Mouse (Mus musculus) lung, adult 2 months (tissue): Measurements from ENCODE around the gene Nuf2. TPM values are rescaled to one million over a fixed set of nuclear protein-coding genes. Genes with fewer than 3 reads are reported as not detected.

Experiments
- DNase-seq: peaks from one replicate; pipeline ENCODE4 v3.0.0; 2022
- H3K4me1 ChIP-seq: fragments of 200-500 bp; 2 replicates; pipeline ENCODE4 v1.6.1; 2011; ENCODE audit warnings: low read length; ENCODE audit not compliant: control insufficient read depth, insufficient read depth
- H3K4me3 ChIP-seq: fragments of 200-500 bp; replicated peaks from 2 replicates; pipeline ENCODE3; 2011; ENCODE audit warnings: low read depth, mild to moderate bottlenecking, control low read depth, low read length; ENCODE audit errors: extremely low read depth
- CTCF ChIP-seq: fragments of 200-500 bp; IDR thresholded peaks from 2 replicates; pipeline ENCODE4 v1.5.1; 2011; ENCODE audit warnings: mild to moderate bottlenecking, low read length, control low read depth; ENCODE audit not compliant: insufficient read depth
- POLR2A ChIP-seq: fragments of 200-500 bp; IDR thresholded peaks from 2 replicates; pipeline ENCODE4 v1.6.1; 2011; ENCODE audit warnings: low read depth, mild to moderate bottlenecking, control low read depth, low read length, borderline replicate concordance; ENCODE audit errors: extremely low read depth
- WGBS: fragments of 180-500 bp; shearing (Covaris S2); methylation state at CpG from one replicate; pipeline ENCODE4 v1.1.7; 2018; 5-methylcytosine and 5-hydroxymethylcytosine counted together
- polyA plus RNA-seq: library from polyadenylated mRNA; depleted of rRNA; stranded (reverse); fragments of >200 nt; gene quantifications from 2 replicates; pipeline ENCODE4 v1.2.3, GENCODE M21; 2012; rRNA removed

Gene Nuf2
- polyA plus RNA-seq: 0.14 and 0.31 TPM in 2 replicates

DNA sequence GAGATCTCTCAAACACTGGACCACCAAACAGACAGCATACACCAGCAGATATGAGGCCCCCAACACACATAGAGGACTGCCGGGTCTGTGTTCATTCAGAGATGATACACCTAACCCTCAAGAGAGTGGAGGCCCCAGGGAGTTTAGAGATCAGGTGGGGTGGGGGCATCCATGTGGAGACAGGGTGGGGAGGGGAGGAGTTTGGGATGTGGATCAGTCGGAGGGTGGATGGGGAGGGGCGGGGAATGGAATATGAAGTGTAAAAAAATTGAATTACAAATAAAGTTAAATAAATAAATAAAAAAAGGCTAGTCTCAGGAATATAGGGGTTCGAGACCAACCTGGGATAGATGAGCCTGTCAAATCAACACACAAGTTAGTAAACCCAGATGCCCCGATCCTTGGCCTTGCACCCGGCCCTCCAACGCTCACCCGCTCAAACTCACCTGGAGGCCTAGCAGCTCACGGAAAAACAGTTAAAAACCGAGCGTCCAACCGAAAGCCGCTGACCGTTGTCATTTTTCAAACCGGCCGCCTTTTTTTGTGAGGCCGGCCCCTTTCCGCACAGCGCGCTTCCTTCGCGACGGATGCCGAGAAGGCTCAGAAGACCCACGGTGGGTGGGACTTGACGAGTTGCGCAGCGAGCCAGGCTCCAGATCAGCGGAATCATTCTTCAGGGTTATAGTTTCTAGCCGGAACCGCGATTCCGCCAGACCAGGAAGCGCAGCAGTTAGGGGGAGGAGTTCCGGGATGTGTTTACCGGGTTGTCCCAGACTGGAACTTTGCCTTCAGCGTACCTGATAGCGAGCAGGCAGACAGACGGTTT, at the start of gene Nuf2:
TSS of gene Nuf2 (minus strand) at position 589 of the 826 bp plus-strand sequence.
- peak; percentile 98; the same call in 1 of the 2 replicates for TF ChIP-seq POLR2A
- no peak for TF ChIP-seq CTCF
- under 1% methylated on average over 39 of the region's 39 CpGs for WGBS
- DNase-seq: peak; percentile 96
- no peaks in the 10 kb centered on the region for H3K4me1 ChIP-seq
- H3K4me3 ChIP-seq: peak within 1 kb of the TSS; percentile 80

DNA sequence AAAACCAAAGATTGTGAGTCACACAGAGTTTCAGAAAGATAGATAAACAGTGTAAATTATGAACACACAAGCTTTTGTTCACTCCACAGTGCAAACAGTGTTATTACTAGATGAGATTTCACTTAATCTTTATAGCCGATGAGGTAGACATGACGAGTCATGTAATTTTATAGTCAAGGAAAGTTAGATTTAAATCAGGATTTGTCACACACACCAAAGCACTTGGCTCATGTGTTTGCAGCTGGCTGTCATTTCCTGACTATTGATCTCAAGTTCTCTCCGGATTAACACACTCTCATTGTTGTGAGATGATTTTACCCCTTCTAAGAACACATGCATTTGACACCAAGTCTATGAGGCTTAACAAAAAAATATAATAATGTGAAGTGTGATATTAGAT, 48.3 kb upstream of the Nuf2 start:
- H3K4me1 ChIP-seq: no peaks in the 10 kb centered on the region
- H3K4me3 ChIP-seq: no peak overlapping the region
- 71% methylated on average over 3 of the region's 3 CpGs for WGBS
- no peak for DNase-seq
- no peak for TF ChIP-seq POLR2A
- TF ChIP-seq CTCF: no peak

DNA sequence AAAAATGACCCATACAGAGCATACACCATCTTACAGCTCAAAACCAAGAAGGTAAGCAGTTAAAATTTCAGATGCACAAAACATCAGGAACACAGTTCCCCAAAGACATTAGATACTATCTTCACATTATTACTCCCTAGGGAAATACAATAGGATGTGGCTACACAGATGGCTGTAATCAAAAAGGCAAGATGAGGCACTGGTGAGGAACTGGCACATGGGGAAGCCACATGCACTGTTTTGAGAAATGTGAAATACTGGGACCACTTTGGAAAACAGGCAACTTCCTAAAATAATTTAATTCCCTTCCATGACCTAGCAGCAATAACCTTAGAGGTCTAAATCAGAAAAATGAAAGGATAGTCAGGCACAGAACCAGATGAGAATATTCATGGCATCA, 42.9 kb upstream of the Nuf2 start:
- TF ChIP-seq POLR2A (no peak), CTCF (no peak)
- Histone ChIP-seq H3K4me1 (no peaks in the 10 kb centered on the region), H3K4me3 (no peak overlapping the region)
- DNase-seq: no peak

DNA sequence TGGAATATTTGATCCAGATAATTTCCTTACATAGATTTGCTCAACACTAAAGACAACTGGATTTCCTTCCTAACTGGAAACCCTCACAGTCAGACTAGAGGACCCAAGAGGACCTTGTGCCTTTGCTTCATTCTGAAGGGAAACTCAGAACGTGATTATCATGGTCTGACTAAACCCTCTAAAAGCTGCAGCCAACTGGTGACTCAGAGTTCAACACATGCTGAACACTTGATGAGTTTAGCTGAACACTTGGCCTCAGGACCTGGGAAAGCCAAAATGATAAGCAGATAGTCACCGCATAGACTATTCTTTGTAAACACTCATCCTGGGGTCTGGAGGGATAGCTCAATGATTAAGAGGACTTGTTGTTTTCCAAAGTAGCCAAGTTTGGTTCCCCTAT, 24.4 kb upstream of the Nuf2 start:
- H3K4me1 ChIP-seq: no peaks in the 10 kb centered on the region
- WGBS: 51% methylated on average over 2 of the region's 2 CpGs

DNA sequence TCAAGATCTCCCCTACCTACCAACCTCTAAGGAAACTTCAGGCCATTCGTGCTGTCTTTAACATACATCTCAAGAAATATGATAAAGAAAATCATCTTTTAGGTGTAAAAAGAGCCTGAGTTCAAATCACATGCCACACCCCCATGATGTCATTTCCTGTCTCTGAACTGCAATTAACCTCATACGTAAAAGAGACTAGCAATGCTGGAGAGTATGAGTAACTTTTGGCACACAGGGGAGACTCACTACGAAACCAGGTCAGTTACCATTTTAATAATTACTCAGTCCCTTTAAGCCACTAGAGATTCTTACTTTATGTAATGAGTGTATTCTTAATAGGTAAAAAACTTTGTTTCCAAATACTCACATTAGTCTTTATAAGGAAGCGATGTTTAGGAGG, 23.8 kb upstream of the Nuf2 start:
- TF ChIP-seq CTCF (no peak), POLR2A (no peak)
- WGBS: 79% methylated on average over 4 of the region's 4 CpGs
- H3K4me1 ChIP-seq: no peaks in the 10 kb centered on the region
- H3K4me3 ChIP-seq: no peak overlapping the region
- no peak for DNase-seq

More for the DNA sequence above, 24.4 kb upstream of the Nuf2 start:
- no peak overlapping the region for H3K4me3 ChIP-seq
- TF ChIP-seq POLR2A: no peak
- TF ChIP-seq CTCF: no peak
- DNase-seq: no peak

DNA sequence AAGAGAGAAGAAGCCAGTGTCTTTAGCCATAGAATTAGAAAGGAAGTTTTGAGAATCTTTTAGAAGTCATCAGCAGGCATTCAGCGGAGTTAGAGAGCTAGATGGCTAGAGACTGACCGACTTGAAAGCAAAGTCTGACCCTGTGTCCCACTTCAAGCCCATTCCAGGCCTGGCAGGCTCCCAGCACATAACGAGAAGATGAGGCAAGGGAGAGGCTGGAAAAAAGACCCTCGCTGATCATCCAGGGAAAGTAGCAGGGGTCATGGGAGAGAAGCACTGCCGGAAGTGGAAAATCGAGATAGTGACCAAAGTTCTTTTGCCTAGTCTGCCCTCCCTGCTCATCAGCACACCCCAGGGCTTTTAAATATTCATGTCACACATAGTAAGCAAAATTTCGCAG, 22.2 kb upstream of the Nuf2 start:
- Histone ChIP-seq H3K4me3 (no peak overlapping the region), H3K4me1 (no peaks in the 10 kb centered on the region)
- WGBS: 78% methylated on average over 7 of the region's 7 CpGs
- DNase-seq: no peak
- TF ChIP-seq POLR2A (no peak), CTCF (no peak)

DNA sequence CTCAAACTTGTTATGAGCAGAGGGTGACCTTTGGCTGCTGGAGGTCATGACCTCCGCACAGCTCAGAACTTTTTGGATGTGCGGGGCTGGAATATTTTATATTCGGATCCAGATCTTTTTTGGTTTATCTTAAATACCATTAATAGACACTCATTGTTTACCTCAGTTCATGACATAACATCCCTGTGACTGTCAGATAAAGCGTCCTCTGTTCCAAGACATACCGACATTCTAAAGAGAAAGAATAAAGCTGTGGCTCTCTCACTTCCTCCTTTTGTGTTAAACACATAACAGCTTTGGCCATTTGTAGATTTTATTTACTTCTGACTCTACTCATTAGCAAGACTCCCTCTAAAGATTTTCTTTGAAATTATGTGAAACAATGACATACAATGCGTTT, 9.2 kb upstream of the Nuf2 start:
- DNase-seq: no peak
- no peak overlapping the region for H3K4me3 ChIP-seq
- 40% methylated on average over 6 of the region's 6 CpGs for WGBS
- H3K4me1 ChIP-seq: 0 out of 2 replicates have a peak, but pooled peaks cover 4% of the 10 kb centered on the region
- TF ChIP-seq CTCF (no peak), POLR2A (no peak)

DNA sequence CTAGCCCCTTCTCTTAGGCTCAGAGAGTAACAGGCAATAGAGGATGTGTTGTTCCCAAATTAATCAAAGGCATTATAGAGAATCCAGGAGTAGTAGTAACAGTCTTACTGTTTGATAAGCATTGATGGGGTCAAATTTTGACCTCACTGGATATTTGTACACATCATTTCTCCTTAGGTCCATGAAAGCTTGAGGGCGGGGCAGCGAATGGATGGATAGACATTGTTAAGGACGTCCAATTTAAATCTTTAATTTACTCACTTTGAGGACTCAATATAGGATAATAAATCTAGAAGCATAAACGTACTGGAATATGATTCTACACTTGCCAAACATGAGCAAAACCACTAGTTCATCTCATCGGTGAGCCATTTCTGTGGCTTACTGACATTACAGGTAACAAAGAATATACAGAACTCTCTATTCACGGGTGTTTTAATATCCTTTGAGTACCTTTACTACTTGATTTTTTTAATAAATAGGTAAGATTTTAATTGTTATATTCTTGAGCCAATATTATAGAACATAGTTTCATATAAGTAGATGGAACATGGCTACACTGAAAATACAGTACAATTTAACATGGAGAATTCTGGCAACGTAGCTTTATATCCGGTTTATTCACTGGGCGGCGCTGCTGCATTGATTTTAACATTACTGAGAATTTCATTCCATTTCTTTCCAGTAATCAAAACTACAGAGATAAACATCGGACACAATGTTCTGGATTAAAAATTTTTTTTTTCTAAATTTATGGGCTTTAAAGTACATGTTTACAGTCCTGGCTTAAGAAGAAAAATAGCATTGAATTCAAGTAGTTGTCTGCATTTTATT, 655 bp upstream of the Nuf2 start:
- Histone ChIP-seq H3K4me1 (no peaks in the 10 kb centered on the region), H3K4me3 (peak overlapping the region; percentile 80)
- 4% methylated on average over 11 of the region's 11 CpGs for WGBS
- TF ChIP-seq POLR2A (no peak), CTCF (peak; percentile 33; the same call in 1 of the 2 replicates)
- DNase-seq: peak; percentile 54

DNA sequence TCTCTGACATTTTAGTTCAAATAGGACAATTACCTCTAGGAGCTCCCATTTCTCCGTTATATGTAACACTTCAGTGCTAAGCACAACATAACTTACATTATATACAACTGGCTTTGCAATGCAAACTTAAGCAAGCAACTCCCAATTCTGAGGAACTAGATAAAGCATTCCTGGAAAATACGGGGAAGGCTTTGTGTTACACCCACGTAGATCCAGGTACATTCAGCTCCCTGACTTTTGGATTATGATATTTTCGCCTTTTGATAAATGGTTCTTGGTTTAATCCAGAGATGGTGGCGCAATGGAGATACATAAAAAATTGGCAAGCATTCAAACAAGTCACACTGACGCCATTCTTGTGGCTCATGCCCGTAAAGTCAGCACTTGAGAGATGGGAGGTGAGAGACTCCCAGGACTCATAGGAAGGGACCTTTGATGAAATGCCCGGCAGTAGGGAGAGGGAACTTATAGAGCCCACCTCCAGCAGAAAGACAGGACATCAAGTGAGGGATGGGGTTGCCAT, 1.2 kb downstream of the Nuf2 start:
- WGBS: 55% methylated on average over 8 of the region's 8 CpGs
- Histone ChIP-seq H3K4me1 (no peaks in the 10 kb centered on the region), H3K4me3 (no peak overlapping the region)
- DNase-seq: no peak
- no peak for TF ChIP-seq POLR2A
- no peak for TF ChIP-seq CTCF

DNA sequence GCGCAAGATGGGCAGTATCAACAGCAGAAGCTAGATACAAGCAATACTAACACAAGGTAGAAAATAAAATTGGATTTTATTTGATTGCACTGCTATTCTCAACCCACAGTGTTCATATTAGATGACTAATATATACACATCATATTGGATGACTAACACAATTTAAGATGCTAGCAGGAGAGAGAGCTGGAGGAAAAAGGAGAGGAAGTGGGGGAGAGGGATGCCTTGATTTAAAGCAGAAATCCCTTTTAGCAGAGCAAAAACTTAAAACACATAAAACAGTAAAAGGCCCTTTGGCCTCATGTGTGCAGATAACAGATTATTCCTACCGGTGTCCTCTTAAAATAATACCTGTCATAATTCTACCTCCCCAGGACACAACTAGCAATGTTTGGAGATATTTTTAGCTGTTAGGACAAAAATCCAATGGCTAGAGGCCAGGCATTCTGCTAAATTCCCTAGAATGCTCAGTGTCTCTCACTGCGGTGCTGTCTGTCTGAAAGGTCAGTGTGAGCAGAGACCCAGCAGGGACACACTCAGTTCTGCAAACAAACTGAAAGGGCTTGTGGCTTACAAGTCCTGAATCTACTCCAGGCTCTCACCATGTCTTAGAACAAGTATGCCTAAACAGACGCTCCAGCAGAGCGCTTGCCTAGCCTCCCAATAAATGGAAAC, 5.1 kb downstream of the Nuf2 start:
- TF ChIP-seq CTCF (no peak), POLR2A (no peak)
- no peaks in the 10 kb centered on the region for H3K4me1 ChIP-seq
- 83% methylated on average over 5 of the region's 5 CpGs for WGBS
- DNase-seq: no peak
- no peak overlapping the region for H3K4me3 ChIP-seq
